Mouse (Mus musculus): ENCODE data around the gene Cabcoco1.

The Cabcoco1 gene

DNA sequence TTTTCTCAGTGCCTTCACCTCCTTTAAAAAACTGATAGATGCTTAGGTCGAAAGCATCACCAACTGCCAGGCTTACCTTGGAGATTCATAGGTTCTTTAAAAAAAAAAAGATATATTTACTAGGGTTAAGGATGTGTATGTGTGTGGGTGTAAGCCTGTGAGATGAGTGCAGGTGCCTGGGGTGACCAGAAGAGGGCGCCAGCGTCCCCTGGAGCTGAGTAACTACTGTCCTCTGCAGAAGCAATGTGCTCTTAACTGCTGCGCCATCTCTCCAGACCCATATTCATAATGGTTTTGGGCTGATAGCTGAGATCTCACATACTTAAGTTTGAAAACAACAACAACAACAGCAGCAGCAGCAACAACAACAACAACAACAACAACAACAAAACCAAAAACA lies 35.5 kb downstream of the Cabcoco1 start:
- DNase-seq, result peak; percentile 34

DNA sequence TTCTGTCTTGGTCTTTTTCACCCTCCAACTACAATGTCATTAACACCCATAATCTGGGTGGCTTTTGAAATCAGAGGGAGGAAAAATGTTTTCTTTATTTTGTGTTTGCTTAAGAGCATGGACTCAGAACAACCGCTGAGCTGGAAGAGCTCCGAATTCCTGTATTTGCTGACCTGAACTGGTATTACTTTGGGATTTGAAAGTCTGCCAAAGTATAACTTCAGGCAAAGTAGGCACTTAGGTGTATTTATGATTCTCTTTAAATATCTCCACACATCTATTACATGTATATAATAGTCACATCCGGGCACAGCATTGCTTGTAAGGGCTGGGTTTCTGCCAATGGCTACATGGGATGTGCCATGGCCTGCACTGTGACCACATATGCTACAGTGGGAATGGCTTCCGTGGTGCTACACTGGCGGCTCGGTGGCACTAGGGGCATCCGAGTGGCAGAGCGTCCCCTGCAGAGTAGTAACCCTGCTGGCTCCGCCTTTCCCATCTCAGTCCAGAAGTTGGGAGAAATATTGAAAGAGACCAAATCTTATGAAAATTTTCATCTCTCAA lies 37.0 kb downstream of the Cabcoco1 start:
- DNase-seq, result no peak

DNA sequence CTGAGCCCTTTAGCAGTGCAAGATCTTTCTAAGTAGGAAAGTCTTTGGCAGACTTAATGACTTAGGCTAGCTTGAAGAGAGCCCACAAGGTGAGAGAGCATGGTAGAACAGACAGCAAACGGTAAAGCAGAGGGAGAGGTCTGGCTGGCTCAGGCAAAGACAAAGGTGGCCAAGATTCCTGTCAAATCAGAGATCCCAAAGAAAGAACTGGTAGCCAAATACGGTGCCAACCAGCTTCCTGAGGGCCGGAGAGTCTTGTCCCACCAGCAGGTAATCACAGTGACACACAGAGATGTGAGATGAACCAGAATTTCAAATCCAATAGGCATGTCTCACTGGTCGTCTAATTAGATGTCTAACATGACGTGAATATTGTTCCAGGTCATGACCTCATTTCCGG lies 40.6 kb downstream of the Cabcoco1 start:
- DNase-seq, result no peak

DNA sequence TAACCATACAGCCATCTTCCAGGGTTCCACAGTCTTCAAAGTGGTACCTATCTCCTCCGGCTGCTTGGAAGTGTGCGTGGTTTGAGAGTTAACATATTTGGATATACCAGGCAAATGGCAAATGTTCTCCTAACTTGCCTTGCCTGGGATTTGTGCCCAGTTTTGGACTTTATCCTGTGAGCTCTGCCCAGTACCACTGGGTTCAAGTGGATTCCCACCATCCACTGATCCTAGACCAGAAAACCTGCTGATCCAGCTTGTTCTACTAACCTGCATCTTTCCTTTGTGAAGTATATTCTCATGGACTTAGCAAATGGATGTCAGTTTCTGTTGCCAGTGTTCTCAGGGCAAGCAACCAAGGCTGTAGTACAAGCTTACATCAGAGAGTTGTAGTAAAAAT lies 46.5 kb downstream of the Cabcoco1 start:
- no peak for DNase-seq

DNA sequence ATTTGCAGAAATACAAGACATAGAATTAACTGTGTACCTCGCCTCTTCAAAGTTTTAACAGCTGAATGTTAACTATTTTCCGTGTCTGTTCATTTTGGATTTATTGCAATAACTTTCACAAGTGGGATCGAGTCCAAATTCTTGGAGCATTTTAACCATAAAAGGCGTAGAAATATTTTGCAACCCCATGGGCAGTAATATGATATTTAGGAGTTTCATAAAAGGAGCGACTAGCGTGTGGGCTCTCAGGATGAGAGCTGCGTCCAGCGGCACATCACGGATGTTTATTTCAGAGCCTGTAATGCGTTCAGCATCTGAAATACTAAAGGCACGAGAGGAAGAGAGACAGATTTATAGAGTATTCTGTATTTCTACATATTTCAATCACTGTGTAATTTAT lies 50.1 kb downstream of the Cabcoco1 start:
- no peak for DNase-seq

DNA sequence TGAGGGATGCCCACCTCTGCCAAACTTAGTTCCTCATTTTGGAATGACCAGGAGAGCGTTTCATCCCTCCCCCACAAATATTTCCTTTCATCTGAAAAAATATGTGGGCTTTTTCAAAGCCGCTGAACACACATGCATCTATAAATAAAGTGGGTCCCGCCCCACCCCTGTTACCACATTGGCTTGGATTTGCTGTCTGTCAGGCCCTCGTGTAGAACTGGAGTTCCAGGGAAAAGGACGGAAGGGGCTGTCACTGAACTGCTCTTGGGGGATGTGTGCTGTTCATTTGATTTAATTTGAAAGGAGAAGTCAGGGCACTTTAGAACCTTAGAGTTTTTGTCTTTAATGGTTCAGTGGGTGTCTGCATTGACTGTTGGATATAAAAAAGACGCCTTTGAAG lies 50.9 kb downstream of the Cabcoco1 start:
- DNase-seq, result no peak

DNA sequence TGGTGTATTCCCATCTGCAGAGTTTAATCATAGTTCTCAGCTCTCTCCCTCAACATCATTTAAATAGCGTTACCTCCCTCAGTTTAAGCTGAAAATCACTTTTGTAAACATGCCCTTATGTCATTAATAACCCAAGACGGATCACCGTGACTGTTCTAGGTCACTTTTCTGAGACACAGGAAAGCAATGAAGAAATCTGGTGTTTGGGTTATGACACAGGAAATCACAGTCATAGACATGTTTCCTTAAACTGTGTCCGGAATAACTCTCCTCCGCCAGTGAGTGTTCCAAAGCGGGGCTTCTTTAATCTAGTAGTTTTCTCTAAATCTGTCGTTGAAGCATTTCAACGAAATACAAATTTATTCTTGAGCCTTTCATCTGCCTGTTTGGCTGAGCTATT lies 68.9 kb downstream of the Cabcoco1 start:
- no peak for DNase-seq

DNA sequence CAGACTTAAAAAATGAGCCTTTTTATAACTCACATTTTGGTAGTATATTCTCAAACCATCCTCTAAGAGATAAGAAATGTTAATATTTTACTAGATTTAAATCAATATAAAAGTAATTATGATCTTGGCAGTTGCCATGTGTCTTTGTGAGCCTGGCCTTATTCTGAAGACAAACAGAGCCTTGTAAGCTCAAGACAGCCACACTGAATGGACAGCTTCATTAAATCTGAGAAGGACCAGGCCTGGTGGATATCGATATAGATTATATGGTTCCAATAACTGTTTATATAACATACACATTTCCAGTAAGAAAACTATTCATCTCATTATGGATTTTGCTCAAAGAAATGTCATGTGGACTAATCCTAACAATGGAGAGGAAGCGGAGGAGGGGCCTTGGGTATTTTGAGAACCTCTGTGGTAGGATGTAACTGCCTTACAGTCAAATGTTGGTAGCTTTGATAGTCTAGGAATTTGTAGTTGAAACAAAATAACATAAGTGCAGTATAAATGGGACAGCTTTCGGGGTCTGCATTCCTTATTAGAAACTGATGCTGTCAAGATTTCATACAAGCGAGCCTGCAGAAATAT lies 75.9 kb downstream of the Cabcoco1 start:
- no peak for DNase-seq

DNA sequence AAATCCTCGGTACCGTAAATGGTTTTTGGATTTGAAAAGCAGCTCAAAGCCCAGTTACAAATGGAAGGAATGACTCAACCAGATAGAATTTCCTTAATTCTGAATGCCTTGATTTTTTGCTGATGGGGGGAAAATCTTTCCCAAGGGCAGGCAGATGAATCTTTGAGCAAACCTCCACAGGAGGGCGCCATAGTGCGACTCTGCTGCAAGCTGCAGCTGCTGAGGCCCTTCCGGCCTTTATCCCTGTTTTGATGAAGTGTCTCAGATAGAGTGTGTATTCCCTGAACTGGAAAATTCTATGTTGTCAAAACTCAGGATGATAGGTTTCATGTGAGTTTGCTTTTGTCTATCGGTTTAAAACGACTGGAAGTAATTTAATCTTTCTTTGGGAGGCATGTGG lies 76.8 kb downstream of the Cabcoco1 start:
- peak; percentile 83 for DNase-seq

DNA sequence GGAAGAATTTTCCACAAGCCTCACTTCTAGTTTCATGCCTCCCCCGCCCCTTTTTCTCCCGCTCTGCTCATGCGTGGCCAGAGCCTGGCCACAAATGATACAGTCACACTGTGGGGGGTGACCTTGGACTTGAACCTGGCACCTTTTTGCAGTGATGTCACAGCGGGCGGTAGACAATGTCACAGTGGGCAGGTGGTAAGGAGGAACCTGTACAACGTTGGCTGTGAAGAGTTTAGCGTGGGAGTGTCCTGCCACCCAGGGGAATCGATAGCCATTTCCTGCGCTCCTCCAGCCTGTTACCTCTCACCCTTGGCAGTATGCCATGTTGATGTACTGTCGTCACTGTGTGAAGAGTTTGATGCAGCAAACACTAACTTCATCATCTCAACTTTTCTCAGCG lies 81.9 kb downstream of the Cabcoco1 start:
- no peak for DNase-seq

DNA sequence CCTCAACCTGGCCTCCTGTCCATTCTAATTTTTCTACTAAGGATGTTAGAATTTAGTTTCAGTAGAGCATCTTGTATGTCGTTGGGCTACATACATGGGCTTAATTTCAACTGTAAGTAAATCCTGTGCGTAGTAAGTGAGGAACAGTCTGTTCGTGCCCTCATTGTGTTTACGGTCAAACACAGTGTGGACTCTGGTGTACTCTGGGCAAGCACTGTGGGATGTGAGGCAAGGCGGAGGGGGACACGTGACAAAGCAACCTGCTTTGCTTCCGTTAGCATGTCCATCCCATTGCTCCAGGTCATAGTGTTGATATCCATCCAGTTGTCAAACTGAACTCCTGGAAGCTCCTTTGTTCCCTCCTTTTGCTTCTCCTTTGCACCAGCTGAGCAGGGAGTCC lies 84.7 kb downstream of the Cabcoco1 start:
- no peak for DNase-seq

DNA sequence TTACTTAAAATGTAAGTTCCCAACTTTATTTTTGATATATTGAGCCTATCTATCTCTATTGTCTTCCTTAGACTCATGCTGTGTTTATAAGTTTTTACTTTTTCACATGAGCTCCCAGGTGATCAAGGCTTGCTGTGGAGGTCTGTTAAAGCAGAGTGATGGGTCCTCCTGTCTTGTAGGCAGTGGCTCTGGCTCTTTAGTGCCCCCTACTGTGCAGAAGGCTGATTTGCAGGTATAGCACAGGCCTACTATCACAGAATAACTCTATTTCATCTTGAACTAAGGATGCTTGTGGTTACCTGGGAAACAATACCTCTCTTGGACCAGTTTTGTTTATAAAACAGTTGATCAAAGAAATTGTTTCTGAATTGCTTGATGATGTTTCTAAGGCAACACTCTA lies 87.2 kb downstream of the Cabcoco1 start:
- DNase-seq, result no peak

DNA sequence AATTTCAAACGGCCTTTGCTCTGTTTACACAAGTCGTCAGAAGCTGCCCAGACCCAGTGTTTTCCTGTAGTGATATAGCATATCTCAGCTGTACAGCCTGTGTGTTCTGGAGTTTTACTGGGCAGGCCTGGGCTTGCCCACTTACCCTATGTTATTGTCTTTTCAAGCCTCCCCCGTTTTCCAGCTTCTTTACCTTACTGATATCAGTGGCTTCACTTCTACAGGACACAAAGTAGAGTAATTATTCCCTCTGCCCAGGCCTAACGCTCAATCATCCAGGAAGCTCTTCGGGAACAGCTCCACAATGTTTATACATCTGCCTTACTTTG lies 94.9 kb downstream of the Cabcoco1 start:
- DNase-seq, result no peak

DNA sequence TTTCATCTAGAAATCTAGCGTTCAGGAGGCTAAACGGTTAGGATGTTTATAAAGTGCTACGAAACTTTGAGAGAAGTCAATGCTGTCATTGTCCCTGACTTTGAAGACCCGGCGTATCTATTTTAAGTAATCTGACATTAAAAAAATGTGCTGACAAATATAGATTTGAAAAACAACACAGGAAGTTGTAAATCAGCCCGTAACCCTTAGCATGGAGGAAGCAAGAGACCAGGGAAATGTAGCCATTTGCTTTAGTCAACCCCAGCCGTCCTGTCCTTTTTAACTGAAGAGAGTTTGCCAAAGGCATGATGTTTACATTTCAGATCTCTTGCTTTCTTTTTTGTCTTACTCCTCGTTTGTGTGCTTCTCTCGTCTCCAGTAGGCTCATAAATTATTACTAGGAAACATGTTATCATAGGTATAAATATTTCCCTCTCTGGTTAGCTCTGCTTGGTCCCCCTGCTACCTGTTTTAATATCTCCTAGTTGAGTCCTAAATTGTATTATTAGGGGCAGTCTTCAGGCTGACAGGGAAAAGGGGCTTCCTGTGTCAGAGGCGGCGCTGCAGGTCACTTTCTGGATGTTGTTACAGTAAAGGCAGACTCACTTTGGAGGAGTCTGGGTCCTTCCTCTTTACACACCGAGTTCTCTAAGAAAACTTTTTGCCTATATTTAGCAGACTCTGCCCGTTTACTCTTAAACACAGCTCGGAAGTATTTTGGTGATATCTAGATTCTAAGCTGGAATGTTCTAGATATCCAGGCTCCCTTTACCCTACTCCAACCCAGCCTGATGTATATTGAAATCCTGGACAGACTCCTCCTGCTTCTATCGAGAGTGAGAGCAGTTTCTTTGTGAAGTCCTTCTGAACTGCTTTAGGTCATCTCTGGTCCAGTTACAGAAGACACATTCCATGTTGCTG lies 95.6 kb downstream of the Cabcoco1 start:
- DNase-seq, result peak; percentile 53

DNA sequence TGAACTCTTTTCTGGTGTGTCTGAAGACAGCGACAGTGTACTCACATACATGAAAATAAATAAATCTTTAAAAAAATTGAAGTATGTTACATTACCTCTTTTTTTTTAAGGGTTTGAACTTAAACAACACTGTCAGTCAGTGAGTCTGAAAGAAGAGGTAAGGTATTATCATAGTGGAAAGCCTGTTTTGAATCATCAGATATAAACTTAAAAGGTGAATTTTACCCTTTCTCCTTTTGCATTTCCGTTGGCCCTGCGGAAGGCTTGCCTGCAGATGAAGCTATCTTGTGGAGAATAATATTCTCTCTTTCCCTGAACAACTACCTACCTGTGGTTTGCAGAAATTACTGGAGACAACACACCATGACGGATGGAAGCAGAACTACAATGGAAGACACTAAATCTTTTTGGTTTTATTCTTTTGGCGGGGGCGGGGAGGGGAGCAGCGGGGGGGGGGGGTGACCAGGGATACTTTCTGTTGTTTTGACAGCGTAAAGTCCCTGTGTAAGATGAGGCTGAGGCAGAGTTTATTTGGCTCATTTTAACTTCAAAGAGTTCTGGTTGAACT lies 96.4 kb downstream of the Cabcoco1 start:
- DNase-seq, result peak; percentile 15

DNA sequence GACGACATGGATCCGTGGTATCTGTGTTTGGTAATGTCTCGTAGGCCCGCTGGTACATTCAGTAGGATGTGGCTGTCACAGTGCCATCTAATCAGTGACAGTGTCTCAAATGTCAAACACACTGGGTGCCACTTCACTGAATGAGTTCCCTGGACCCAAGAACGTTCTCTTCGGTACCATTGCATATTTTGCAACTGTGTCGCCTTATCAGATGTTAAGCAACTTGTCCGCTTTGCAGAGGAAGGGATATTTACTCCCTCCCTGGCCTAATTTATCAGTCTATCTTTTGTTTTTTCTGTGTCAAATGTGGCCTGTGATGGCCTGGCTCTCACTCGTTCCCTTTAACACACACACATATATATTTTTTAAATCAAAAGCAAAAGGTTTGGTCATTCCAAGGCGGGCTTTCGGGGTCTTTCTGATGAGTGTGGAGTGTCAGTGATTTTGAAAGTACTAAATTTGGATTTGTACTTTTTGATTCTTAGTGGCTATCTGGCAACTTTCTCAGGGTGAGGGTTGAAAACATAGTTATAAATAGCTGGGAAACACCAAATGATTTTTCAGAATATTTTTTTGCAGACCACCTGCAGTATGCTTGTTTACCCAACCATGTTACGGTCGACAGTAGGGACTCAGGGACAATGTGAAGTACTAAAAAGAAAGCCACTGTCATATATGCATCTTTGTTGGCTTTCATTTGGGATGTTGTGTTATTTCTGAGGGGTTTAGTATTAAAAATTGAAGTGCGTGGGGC lies 97.2 kb downstream of the Cabcoco1 start:
- DNase-seq, result no peak

DNA sequence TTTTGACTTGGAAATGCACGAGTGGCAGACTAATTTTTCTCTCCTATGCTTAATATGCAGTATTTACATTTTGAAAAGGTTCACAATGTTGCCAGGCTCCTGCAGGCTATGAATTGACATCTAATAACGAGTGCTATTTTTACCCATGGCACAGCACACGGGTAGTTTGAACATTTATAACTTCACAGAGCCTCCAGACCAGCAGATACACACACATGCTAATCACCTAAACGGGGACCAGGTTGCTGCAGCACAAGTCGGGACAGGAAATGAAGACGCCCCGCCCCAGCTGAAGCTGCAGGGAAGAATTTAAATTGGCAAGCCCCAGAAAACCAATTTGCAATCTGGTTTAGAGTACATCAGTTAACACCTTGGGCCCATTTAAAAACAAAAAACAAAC lies 98.6 kb downstream of the Cabcoco1 start:
- peak; percentile 69 for DNase-seq

DNA sequence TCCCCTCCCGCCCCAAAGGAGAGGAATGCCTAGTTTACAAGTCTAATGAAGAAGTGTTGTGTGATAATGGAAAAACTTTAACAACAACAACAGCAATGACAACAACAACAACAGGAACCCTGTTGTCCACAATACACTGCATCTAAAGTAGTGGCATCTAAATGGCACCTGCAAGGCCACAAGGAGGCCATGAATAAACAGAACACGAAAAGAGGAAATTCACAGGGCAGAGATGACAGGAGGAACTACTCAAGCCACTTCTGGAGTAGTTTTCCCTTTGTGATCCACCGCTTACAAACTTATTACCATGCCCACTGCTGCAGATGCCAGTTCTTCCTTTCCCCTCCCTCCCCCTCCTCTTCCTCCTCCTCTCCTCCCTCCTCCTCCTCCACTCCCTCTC lies 99.0 kb downstream of the Cabcoco1 start:
- no peak for DNase-seq

DNA sequence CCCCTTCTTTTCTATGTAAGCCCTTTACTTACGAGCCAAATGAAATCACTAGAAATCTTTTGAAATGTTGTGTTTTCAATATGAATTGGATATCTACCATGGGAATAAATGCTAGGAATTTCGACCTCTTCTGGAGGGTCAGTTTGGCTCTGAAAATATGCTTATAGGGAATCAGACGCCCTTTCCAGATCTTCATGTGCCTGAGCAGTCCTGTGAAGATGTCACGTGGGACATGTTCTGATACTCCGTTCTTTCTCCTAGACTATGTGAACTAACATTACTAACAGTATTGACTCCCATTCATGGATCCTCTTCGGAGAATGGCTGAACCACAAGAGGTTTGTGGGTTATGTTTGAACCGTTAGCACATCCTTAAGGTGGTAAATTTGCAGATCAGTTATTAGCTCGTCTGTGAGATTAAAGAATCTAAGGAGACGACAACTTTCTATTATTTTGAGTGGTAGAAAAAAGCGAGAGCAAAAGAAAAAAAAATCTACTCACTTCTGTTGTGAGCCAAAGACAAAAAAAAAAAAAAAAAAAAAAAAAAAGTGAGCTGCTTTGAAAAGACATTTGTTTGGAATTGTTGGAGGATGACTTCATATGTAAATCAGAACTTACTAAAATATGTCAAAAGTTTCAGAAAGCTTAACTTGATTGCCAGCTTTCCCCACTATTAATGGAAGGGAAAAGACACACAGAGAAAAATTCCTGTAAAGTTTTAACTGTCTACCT lies 99.6 kb downstream of the Cabcoco1 start:
- no peak for DNase-seq

DNA sequence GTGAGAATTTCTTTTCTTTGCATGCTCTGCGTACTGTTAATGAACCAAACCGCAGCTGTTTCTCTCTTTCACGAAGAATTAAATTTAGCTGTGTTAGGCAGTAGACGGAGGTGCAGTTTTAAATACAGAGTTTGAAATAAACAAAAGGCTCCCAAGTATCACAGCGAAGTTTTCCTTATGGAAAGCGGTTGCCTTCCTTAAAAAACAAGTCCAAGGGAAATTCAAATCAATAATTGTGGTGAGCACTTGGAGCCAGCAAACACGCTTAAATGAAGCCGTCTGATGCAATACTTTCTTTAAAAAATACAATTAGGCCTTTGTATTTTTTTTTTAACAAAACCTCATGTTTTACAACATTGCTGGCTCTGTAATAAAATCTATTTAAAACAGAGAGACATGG lies 101.2 kb downstream of the Cabcoco1 start:
- DNase-seq, result no peak

DNA sequence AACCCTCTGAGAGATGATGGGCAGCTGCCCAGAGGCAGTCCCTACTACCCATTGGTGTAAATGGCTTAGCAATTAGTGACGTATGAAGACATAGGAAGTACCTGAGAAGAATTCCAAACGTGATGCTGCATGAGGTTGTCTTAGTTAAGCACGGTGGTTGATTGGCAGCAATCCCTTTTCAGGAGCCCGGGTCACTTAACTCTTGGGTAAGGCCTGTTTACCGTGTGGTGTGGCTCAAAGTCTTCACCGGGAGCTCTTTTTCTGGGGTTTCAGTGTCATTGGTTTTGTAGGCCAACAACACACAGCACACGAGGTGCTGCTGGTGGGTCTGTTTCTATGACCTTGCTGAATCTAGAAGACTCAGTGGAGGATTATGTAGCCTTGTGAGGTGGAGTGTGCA lies 105.9 kb downstream of the Cabcoco1 start:
- DNase-seq, result no peak

DNA sequence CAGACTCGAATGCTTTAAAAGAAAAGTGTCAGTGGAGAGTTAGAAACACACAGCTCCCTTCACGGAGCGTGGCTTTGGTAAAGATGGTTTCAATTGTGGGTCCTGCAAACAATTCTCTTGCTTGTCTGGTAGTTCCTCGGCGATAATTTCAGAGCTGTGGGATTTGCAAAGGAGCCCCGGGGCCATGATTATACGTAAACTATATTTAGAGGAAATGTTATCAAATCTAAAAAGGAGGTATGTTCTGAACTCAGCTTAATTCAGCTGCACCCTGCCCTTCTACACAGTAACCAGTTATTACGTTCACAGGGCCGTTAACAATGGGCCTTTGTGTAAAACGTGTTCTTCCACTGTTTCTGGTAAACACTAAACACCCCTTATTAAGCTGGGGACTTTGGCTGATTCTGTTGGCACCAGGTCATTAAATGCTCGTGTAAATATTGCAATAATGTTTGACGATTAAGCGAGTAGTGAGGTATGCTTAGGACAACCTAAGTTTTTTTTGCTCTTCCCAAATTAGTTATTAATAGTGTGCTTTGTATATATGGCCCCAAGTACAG lies 106.6 kb downstream of the Cabcoco1 start:
- DNase-seq, result no peak
